In the genomic region with DNA sequence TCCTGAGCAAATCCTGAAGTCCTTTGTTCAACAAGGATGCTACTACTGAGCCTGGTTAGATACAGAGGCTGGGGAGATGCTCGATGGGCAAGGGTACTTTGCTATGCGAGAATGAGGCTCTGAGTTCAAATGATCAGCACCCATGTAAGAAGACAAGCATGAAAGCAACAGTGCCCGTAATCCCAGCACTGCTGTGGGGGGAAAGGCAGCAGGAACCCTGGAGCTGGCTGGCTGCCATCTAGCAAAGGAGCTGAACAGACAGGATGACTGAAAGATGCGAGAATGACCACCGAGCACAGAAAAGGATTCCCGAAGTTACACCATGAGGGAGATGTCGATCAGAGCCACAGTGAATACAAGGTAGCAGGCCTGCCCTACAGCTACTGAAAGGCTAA, we compare ENCODE assay signal across 14 mouse cellular contexts.
DNase-seq lines count a peak whose midpoint lies in the region; ATAC-seq and TF ChIP-seq lines count a peak whose summit lies in the region.
"Had no signal": no experiment of that assay in that cellular context is flagged by ENCODE, and none has a peak within 500 bp of the region (broad histone marks: within the 10 kb centered on the region; RNA-seq: fewer than 3 reads in every experiment).

No protein-coding gene starts in this region.

- H3K27ac ChIP-seq in forebrain, embryonic 12.5 days, result peak overlapping the region; percentile 46; the same call in 1 of the 2 replicates
- H3K27ac ChIP-seq in forebrain, embryonic 16.5 days (ENCODE audit: low read length), result no peak overlapping the region
- H3K27ac ChIP-seq in lung, embryonic 14.5 days (ENCODE audit: low read depth), result no peak overlapping the region
- peak overlapping the region; percentile 53; the same call in 1 of the 2 replicates for H3K27ac ChIP-seq in limb, embryonic 10.5 days
- H3K27ac ChIP-seq: neural tube, embryonic 15.5 days had no signal

- H3K36me3 ChIP-seq in forebrain, embryonic 12.5 days (replicated peaks), result no peaks in the 10 kb centered on the region
- no peaks in the 10 kb centered on the region for H3K36me3 ChIP-seq in forebrain, embryonic 16.5 days (ENCODE audit: control insufficient read depth, insufficient read depth)
- no peaks in the 10 kb centered on the region for H3K36me3 ChIP-seq in lung, embryonic 14.5 days (ENCODE audit: insufficient read depth)
- no peaks in the 10 kb centered on the region for H3K36me3 ChIP-seq in limb, embryonic 10.5 days
- H3K36me3 ChIP-seq: neural tube, embryonic 15.5 days had no signal

- TF ChIP-seq CTCF in lung, embryonic 14.5 days (IDR thresholded peaks at IDR 0.05; ENCODE audit: low read depth), result no peak

- DNase-seq in lung, embryonic 14.5 days, result peak; percentile 50
- DNase-seq in lung, postnatal 36 days, result no peak
- peak; percentile 60 for DNase-seq in R1 (ENCODE audit: low read depth, low spot score)
- DNase-seq in limb, embryonic 10.5 days (ENCODE audit: low spot score), result no peak
- no peak for DNase-seq in neural tube, embryonic 10.5 days (ENCODE audit: extremely low spot score, low spot score)
- DNase-seq in urinary bladder, postnatal 25 days (ENCODE audit: low spot score), result no peak
- DNase-seq: kidney, adult 2 months; kidney, postnatal 36 days; thymus, adult 18-20 months had no signal

- H3K4me3 ChIP-seq in forebrain, embryonic 12.5 days (replicated peaks), result no peak overlapping the region
- H3K4me3 ChIP-seq in forebrain, embryonic 16.5 days (replicated peaks; ENCODE audit: low read length), result no peak overlapping the region
- H3K4me3 ChIP-seq in lung, embryonic 14.5 days (ENCODE audit: low read depth, low read length), result no peak overlapping the region
- H3K4me3 ChIP-seq in limb, embryonic 10.5 days, result no peak overlapping the region
- H3K4me3 ChIP-seq: neural tube, embryonic 15.5 days had no signal

- no peak; the same call in 1 of the 2 replicates for ATAC-seq in forebrain, embryonic 12.5 days (ENCODE audit: low FRiP score)
- ATAC-seq in forebrain, embryonic 16.5 days, result no peak
- ATAC-seq in lung, embryonic 14.5 days (ENCODE audit: insufficient read depth), result no peak
- ATAC-seq: Patski had no signal

- 55% methylated on average over 7 of the region's 7 CpGs for WGBS in forebrain, embryonic 12.5 days
- 25% methylated on average over 7 of the region's 7 CpGs for WGBS in forebrain, embryonic 16.5 days
- 57% methylated on average over 7 of the region's 7 CpGs for WGBS in lung, embryonic 14.5 days
- 84% methylated on average over 7 of the region's 7 CpGs for WGBS in limb, embryonic 10.5 days

- H3K27me3 ChIP-seq in forebrain, embryonic 12.5 days, result no peaks in the 10 kb centered on the region
- H3K27me3 ChIP-seq in forebrain, embryonic 16.5 days (replicated peaks; ENCODE audit: control insufficient read depth, insufficient read depth, low read length), result no peaks in the 10 kb centered on the region
- H3K27me3 ChIP-seq in lung, embryonic 14.5 days (ENCODE audit: insufficient read depth, low read length), result no peaks in the 10 kb centered on the region
- no peaks in the 10 kb centered on the region for H3K27me3 ChIP-seq in limb, embryonic 10.5 days (ENCODE audit: low read depth, poor library complexity, severe bottlenecking)
- H3K27me3 ChIP-seq: neural tube, embryonic 15.5 days; Patski had no signal

- H3K4me1 ChIP-seq in forebrain, embryonic 12.5 days, result peaks cover 27% of the 10 kb centered on the region
- H3K4me1 ChIP-seq in forebrain, embryonic 16.5 days (replicated peaks; ENCODE audit: control insufficient read depth, insufficient read depth, low read length), result peaks cover 13% of the 10 kb centered on the region
- H3K4me1 ChIP-seq in lung, embryonic 14.5 days (ENCODE audit: insufficient read depth), result 0 out of 2 replicates have a peak, but pooled peaks cover 4% of the 10 kb centered on the region
- H3K4me1 ChIP-seq in limb, embryonic 10.5 days, result peaks cover 21% of the 10 kb centered on the region

- H3K9ac ChIP-seq in forebrain, embryonic 12.5 days, result no peak overlapping the region
- H3K9ac ChIP-seq in forebrain, embryonic 16.5 days (replicated peaks; ENCODE audit: low read depth, low read length), result no peak overlapping the region
- H3K9ac ChIP-seq in lung, embryonic 14.5 days, result no peak overlapping the region
- H3K9ac ChIP-seq: neural tube, embryonic 15.5 days had no signal

- no peak overlapping the region for H3K4me2 ChIP-seq in forebrain, embryonic 12.5 days
- H3K4me2 ChIP-seq in forebrain, embryonic 16.5 days (ENCODE audit: low read length), result no peak overlapping the region
- H3K4me2 ChIP-seq in lung, embryonic 14.5 days, result no peak overlapping the region
- H3K4me2 ChIP-seq: heart, embryonic 11.5 days; neural tube, embryonic 15.5 days had no signal

- H3K9me3 ChIP-seq in forebrain, embryonic 12.5 days, result no peaks in the 10 kb centered on the region
- no peaks in the 10 kb centered on the region for H3K9me3 ChIP-seq in forebrain, embryonic 16.5 days (ENCODE audit: control insufficient read depth, low read length)
- H3K9me3 ChIP-seq in lung, embryonic 14.5 days (ENCODE audit: low read depth, low read length), result no peaks in the 10 kb centered on the region
- H3K9me3 ChIP-seq in limb, embryonic 10.5 days (replicated peaks), result no peaks in the 10 kb centered on the region
- H3K9me3 ChIP-seq: neural tube, embryonic 15.5 days had no signal

Comparison
In these comparisons a context has a peak if more than half of its experiments do, and no peak if none do; other contexts are left out.
1. H3K27ac ChIP-seq: peak in forebrain, embryonic 12.5 days (single experiment) and limb, embryonic 10.5 days (single experiment); none in forebrain, embryonic 16.5 days (single experiment) and lung, embryonic 14.5 days (single experiment).
2. DNase-seq: peak in lung, embryonic 14.5 days (single experiment) and R1 (single experiment); none in lung, postnatal 36 days (single experiment), limb, embryonic 10.5 days (single experiment), neural tube, embryonic 10.5 days (single experiment) and urinary bladder, postnatal 25 days (single experiment).